Mouse (Mus musculus) G1E (cell line): ENCODE measurements around the gene Pex13.

Source experiments
- CTCF ChIP-seq: IDR thresholded peaks from 2 replicates; pipeline ENCODE4 v1.5.1; 2012; ENCODE audit warnings: low read depth, low read length, inconsistent platforms, mixed read lengths
- GATA1 ChIP-seq: IDR thresholded peaks from 2 replicates; pipeline ENCODE4 v1.6.1; 2012; ENCODE audit warnings: borderline replicate concordance, low read length, inconsistent platforms, mixed read lengths
- POLR2AphosphoS5 ChIP-seq: IDR thresholded peaks from 2 replicates; pipeline ENCODE4 v1.6.1; 2012; ENCODE audit warnings: low read depth, low read length, inconsistent platforms; ENCODE audit not compliant: insufficient replicate concordance
- TAL1 ChIP-seq: conservative IDR thresholded peaks from 2 replicates; pipeline ENCODE4 v1.6.1; 2012; ENCODE audit warnings: low read depth, low read length, inconsistent platforms, mixed read lengths

DNA sequence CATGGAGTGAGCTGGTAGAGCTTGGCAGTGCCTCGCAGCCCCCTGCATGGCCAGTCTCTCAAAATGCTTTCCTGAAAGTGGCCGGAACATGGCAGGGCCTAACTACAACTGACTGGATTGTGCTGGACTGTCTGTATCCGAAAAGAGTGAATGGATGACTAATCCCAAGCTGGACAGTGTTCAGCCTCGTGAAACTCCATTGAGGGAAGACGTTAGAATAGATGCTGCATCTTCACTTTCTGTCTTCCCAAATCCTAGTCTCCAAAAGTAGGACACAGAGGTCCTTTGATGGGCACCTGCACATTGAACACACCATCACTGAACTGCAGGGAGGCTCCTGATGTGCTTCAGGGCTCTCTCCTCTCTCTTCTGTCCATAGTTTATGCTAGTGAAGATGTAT is 10.3 kb upstream of the Pex13 start:
- no peak for TF ChIP-seq CTCF
- TF ChIP-seq TAL1: no peak
- TF ChIP-seq GATA1: no peak
- no peak for TF ChIP-seq POLR2AphosphoS5
